Mouse (Mus musculus) olfactory bulb, adult 2 months (tissue): Measurements from ENCODE around the gene Znrd1as. TPM values are rescaled to one million over a fixed set of nuclear protein-coding genes. Genes with fewer than 3 reads are reported as not detected.
"Not testable (repeated sequence)": the region's sequence is repeated elsewhere in the genome, so short reads cannot be mapped to it uniquely, and the experiment has no call there.

Experiments used
- H3K27ac ChIP-seq: fragments of 200-500 bp; 2 replicates; pipeline ENCODE4 v1.5.1; 2012; ENCODE audit warnings: low read depth, low read length; ENCODE audit not compliant: insufficient read depth
- H3K4me1 ChIP-seq: fragments of 200-500 bp; 2 replicates; pipeline ENCODE4 v1.6.1; 2012; ENCODE audit warnings: low read length; ENCODE audit not compliant: control insufficient read depth, insufficient read depth
- H3K4me3 ChIP-seq: fragments of 200-500 bp; 2 replicates; pipeline ENCODE4 v1.5.1; 2012; ENCODE audit warnings: mild to moderate bottlenecking, low read depth, low read length, moderate library complexity; ENCODE audit not compliant: insufficient read depth
- CTCF ChIP-seq: fragments of 200-500 bp; IDR thresholded peaks from 2 replicates; pipeline ENCODE4 v1.5.1; 2012; ENCODE audit warnings: low read depth, mild to moderate bottlenecking, low read length, moderate library complexity; ENCODE audit not compliant: insufficient read depth
- POLR2A ChIP-seq: fragments of 200-500 bp; IDR thresholded peaks from 2 replicates; pipeline ENCODE4 v1.6.1; 2012; ENCODE audit warnings: mild to moderate bottlenecking, low read depth, low read length, moderate library complexity; ENCODE audit not compliant: insufficient read depth
- WGBS: fragments of 180-500 bp; shearing (Covaris S2); methylation state at CpG from one replicate; pipeline ENCODE4 v1.1.7; 2018; 5-methylcytosine and 5-hydroxymethylcytosine counted together
- polyA plus RNA-seq: library from polyadenylated mRNA; stranded (reverse); fragments of >200 nt; gene quantifications from 2 replicates; pipeline ENCODE4 v1.2.4, GENCODE M21; 2012; ENCODE audit warnings: low replicate concordance; ENCODE audit not compliant: missing spikeins, insufficient read depth, insufficient read length

Znrd1as gene
- polyA plus RNA-seq, 1 experiment = not detected

DNA sequence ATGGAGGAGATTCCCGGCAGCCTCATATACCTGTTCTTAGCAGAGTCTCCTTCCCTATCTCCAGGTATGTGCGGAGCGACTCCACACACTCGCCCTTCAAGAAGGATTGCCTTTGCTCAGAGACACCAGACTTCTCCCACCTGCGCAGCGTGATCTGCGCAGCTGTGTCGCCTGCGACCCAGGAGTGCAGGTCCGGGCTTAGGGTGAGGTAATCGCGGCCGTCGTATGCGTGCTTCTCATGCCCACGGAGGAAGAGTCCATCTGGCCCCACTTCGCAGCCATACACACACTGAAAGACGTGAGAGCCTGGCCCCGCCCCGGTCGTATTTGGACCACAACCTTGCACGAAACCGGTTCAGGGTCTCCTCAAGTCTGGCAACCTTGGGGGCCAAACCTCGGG, 30.1 kb downstream of the Znrd1as start:
- H3K27ac ChIP-seq = no peak overlapping the region
- peaks cover 4% of the 10 kb centered on the region; the same call in 1 of the 2 replicates for H3K4me1 ChIP-seq
- TF ChIP-seq CTCF (no peak), POLR2A (no peak)
- H3K4me3 ChIP-seq = no peak overlapping the region
- 17% methylated on average over 24 of the region's 24 CpGs for WGBS

DNA sequence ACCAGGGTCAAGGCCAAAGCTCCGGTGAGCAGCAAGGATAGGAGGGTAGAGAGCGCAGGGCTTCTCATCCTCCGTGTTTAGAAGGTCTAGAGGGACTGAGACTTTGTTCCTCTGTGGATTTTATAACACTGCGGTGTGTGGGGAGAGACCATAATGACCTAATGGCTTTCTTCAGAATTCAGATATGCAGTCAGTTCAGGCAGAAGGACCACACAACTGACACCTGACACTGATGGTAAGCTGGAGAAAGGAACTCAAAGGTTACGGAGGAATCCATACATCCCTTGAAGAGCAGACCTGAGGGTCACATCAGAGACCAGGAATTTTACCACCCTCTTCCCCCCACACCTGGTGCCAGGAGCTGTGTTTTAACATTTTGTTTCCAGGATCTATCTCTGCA, 31.0 kb downstream of the Znrd1as start, which contains the start of gene H2-M5:
Gene H2-M5, minus strand, starts transcription at position 101 of the 400 bp plus-strand sequence.
- 37% methylated on average over 5 of the region's 5 CpGs for WGBS
- no peak for TF ChIP-seq POLR2A
- TF ChIP-seq CTCF = no peak
- H3K4me3 ChIP-seq = no peak within 1 kb of the TSS

DNA sequence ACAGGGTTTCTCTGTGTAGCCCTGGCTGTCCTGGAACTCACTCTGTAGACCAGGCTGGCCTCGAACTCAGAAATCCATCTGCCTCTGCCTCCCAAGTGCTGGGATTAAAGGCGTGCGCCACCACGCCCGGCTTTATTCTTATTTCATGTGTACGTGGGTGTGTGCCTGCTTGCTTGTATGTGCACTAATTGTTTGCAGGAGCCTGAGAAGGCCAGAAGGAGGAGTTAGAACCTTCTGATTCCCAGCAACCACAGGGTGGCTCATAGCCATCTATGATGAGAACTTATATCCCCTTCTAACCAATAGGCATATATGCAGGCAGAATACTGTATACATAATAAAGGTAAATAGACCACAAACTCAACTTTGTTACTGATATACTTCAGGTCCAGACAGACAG, 32.2 kb downstream of the Znrd1as start:
- H3K27ac ChIP-seq, H3K4me1 ChIP-seq, H3K4me3 ChIP-seq: not testable (repeated sequence)
- 88% methylated on average over 6 of the region's 6 CpGs for WGBS

More for the DNA sequence above, 31.0 kb downstream of the Znrd1as start, which contains the start of gene H2-M5:
- H3K4me1 ChIP-seq = peaks cover 4% of the 10 kb centered on the region; the same call in 1 of the 2 replicates
- no peak within 1 kb of the TSS for H3K27ac ChIP-seq

DNA sequence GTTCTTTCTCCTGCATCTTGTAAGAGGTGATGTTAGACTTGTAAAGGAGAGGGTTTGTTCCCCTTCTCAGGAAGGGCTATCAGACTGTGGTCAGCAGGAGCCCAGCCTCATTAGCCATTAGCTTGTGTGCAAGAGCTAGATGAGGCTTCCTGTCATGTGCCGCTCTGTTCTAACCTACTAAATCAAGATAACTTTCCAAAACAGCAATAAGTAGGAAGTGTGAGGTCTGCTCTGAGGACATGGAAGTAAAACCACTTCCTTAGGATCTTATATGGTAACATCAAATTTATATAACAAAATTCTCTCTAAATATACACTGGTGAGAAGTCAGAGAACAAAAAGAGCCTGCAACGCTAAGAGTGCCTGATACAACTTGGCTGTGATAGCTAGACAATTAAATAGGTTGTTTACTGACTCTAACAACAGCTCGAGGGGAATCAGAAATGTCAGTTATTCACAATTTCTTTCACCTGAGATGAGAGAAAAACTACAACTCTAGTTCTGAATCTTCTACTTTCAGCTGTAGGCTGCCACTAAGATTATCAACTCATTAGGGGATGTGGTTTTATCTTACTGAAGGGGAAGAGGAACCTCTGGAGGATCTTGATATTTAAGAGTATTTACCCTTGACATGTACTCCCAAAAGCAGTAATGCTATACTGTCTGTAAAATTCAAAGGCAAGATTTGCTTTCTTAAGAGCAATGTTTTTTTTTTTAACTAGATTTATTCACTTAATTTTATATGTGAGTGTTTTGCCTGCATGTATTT, 34.1 kb downstream of the Znrd1as start:
- H3K4me3 ChIP-seq = no peak overlapping the region
- 75% methylated on average over 3 of the region's 3 CpGs for WGBS
- no peak for TF ChIP-seq POLR2A
- no peak for TF ChIP-seq CTCF
- H3K4me1 ChIP-seq = peaks cover 4% of the 10 kb centered on the region; the same call in 1 of the 2 replicates
- H3K27ac ChIP-seq = no peak overlapping the region

DNA sequence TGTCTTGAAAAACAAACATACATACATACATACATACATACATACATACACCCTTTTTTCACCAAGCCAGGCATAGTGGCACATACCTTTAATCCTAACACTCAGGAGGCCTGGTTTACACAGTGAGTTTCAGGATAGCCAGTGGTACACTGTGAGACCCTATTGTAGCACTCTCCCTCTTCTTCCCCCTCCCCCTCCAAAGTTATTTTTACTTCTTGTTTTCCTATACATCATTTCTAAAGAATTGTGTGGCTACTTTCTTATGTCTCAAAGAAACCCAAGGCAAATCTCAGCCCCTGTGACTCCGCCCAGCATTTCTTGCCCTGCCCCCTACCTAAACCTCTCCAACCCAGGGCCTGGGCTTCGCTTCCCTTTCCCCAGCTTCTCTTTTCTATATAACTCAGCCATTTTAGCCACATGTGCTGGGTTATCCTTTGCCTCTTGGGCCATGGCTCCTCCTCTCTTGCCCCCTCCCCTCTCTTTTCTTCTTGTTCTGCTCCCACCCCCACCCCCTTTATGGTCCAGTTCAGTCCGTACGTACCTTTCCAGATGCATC, 35.5 kb downstream of the Znrd1as start:
- H3K27ac ChIP-seq = no peak overlapping the region
- H3K4me1 ChIP-seq = no peaks in the 10 kb centered on the region
- WGBS = 95% methylated on average over 4 of the region's 4 CpGs
- H3K4me3 ChIP-seq = no peak overlapping the region
- TF ChIP-seq CTCF (no peak), POLR2A (no peak)

DNA sequence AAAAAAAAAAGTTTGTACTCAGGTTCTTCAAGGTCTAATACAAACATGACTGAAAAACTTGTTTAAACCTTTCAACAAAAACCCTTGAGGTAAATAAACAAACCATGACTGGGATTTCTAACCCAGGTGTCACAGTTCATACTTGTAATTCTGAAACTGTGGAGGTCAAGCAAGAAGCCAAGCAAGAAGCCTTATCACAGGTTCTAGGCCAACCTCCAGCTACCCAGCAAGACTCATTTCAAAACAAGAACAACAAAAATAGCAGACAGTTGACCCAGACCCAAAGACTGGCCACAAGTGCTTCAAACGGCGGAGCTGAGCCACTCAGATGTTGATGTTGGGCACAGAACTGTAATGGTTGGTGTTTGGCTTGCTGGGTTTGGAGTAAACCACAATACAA, 36.1 kb downstream of the Znrd1as start:
- Histone ChIP-seq H3K4me1 (no peaks in the 10 kb centered on the region), H3K4me3 (no peak overlapping the region), H3K27ac (no peak overlapping the region)
- WGBS = 90% methylated on average over 2 of the region's 2 CpGs
- TF ChIP-seq POLR2A (no peak), CTCF (no peak)

DNA sequence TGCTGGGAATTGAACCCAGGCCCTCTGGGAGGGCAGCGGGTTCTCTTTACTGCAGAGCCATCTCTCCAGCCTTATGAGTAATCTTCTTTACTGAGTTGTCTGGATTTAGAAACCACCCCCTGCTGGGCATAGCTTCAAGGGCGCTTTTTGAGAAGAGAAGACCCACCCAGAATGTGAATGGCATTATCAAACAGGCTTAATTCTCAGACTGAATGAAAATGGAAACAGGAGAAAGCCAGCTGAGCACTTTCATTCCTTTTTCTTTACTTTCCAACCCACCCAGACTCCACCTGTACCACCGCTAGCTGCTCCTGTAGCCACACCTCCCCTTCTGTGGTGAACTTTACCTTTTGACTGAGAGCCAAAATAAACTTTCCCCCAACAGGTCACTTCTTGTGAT, 37.1 kb downstream of the Znrd1as start:
- Histone ChIP-seq H3K4me1 (no peaks in the 10 kb centered on the region), H3K27ac (no peak overlapping the region), H3K4me3 (no peak overlapping the region)
- WGBS = 64% methylated on average over 3 of the region's 3 CpGs
- TF ChIP-seq POLR2A (no peak), CTCF (no peak)

DNA sequence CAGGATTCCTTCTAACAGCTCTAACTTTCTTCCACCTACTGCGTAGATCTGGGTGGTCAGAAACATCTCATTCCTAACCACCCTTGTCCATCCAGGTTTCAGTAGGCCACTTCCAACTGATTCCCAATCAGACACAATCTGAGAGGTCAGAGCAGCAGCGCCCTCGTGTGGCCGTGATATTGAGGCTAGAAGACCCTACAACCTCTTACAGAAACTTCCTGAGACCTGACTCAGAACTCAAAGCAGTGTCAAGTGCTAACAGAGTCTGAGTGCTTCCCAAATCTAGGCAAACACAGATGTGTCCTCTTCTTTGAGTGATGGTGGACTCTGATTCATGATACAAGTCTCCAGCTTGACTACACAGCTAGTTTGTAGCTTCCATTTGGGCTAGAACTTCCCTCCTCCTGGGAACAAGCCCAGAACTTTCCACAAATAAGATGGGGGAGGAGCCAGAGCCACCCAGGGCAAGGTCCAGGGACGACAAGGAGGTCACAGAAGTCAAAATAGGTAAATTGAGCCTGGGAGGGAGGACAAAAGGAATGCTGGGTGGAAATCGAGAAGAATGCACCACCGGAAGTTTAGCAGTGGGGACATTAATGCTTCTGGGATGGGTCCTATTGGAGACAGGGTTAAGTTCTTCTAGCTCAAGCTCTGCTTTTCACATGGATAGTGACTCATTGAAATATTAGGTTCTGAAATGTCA, 38.8 kb downstream of the Znrd1as start:
- H3K4me1 ChIP-seq = no peaks in the 10 kb centered on the region
- no peak overlapping the region for H3K4me3 ChIP-seq
- H3K27ac ChIP-seq = no peak overlapping the region
- 33% methylated on average over 7 of the region's 7 CpGs for WGBS
- TF ChIP-seq POLR2A = no peak
- no peak for TF ChIP-seq CTCF

DNA sequence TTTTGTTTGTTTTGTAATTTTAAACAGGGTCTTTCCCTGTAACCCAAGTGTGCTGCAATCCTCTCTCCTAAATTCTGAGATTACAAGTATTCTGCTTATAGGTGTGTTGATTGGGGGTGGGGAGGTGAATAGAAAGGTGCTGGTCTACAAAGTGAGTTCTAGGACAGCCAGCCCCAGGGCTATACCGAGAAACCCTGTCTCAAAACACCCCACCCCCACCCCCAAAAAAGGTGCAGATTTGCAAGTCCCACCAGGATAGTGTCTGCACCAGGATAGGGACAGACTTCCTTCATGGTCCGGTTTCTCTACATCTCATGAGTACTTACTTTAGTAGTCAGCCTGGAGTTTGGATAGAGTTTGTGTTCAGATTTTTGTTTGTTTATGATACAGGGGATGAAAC, 40.1 kb downstream of the Znrd1as start:
- H3K4me1 ChIP-seq = peaks cover 8% of the 10 kb centered on the region
- H3K27ac ChIP-seq = no peak overlapping the region
- TF ChIP-seq POLR2A = no peak
- TF ChIP-seq CTCF = no peak
- H3K4me3 ChIP-seq = no peak overlapping the region
- WGBS = 86% methylated on average over 2 of the region's 2 CpGs
